Mouse (Mus musculus) frontal cortex, postnatal 14 days (tissue): ENCODE data around the gene Cipc.

Experiments
- DNase-seq, 2 experiments: peaks; one replicate each; pipeline ENCODE4 v3.0.0; 2022; ENCODE audit warnings: low spot score in 2 of 2

The Cipc gene

DNA sequence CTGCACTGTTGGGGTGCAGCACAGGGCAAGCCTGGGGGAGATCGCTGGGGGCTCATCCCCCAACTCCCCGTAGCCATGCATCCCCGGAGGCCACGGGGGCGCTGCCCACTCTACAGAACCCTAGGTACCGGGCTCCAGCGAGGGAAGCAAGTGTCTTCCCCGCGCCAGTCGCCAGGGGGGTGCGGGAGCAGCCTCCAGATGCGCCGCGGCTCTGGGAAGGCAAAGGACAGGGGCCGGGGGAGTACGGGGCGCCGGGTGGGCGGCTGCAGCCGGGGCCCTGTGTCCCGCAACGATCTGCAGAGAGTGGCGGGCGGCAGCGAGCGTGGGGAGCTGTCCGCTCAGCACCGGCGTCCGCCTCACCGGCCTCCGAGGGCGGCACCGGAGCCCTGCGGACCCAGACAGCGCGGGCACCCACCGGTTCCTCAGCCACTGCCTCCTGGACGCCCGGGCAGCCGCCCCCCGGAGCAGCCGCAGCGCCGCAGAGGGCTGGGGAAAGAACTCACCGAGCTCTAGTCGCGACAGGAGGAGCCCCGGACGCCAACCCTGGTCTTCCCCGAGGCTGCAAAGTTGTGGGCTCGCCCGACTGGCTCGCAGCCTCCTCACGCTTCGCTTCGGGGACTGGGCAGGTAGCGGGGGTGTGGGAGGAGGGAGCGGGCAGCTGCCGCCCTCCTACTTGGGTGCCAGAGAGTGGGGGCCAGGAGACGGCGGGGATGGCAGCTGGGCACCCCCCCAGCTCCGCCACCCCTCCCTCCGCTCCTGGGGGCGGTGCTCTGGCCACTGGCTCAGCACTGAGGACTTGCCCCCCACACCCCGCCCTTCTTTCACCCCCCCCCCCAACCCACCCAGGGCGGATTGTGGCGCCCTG is 43.3 kb downstream of the Cipc start, which contains the start of gene Zdhhc22:
Gene Zdhhc22, minus strand, starts transcription at position 541 of the 865 bp plus-strand sequence.
- DNase-seq, result no peak

DNA sequence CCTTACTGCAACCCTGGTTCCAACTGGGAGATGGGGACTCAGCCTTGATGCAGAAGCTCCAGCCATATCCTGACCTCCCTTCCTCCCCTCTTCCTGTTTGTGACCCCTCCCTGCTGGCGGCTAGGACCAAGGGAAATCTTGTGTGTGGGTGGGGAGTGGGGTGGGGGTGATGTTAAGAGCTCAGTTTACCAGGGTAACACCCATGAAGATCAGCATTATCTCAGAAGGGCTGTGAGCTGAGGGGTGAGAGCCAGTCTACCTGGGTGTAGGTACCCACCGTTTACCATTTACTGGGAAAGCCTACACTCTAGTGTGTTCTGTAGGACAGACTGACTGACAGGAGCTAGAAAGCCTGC is 43.9 kb downstream of the Cipc start:
- no peak for DNase-seq

DNA sequence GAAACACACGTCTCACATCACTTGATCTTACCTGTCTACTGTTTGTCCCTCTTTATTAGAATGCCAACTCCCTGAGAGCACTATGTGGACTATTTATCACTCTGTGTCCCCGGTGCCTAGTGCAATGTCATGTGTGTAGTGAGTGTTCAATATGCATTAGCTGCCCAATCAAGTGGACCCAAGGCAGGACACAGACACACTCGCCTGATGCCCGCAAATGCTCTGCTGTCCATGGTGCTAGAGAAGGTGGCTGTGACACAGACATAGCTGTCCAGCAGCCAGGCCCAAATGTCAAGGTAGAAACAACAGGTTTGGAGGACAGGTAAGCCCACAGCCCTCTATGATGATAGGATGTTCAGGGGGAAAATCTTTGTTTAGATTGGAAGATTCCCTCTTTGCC is 47.3 kb downstream of the Cipc start:
- no peak for DNase-seq

DNA sequence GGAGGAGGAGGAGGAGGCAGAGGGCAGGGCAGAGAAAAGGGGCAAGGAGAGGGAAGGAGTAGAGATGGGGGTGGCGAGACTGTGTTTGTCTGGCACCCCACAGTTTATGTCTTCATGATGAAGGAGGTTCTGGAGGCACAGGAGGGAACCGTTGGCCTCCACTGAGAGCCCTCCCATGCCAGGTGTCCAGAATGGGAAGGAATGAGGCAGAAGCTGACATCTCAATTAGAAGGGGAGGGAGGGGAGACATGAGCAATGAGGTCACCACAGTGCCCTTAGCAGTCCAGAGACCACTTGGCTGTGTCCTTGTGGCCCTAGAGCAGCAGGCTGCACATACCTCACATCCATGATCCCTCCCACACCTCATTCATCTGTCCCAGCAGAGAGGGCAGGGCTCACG is 47.9 kb downstream of the Cipc start:
- DNase-seq, result no peak

DNA sequence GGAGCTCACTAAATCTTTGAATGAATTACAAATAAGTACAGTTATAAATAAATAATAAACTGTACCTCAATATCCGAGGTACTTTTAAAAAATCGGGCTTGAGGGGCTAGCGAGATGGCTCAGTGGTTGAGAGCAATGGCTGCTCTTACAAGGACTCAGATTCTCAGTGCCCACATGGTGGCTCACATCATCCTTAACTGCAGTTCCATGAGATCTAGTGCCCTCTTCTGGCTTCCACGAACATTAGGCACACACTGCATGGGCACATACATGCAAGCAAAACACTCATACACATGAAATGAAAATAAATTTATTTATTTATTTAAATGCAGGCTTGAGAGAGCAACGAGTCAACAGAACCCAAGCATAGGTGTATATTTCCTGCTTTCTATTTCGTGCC is 49.1 kb downstream of the Cipc start:
- DNase-seq, result no peak

DNA sequence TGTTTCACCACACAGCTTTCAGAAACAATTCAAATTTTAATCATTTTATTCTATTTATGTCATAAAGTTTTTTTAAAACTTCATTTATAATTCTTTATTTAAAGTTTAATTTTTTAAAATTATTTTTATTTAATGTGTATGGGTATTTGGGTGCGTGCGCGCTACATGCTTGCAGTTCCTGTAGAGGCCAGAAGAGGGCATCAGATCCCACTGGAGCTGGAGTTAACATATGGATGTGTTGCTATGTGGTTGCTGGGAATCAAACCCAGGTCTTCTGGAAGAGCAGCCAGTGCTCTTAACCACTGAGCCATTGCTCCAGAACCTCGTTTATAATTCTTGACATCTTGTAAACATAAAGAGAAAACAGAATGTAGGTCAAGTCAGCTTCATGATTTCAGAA is 51.9 kb downstream of the Cipc start:
- no peak for DNase-seq

DNA sequence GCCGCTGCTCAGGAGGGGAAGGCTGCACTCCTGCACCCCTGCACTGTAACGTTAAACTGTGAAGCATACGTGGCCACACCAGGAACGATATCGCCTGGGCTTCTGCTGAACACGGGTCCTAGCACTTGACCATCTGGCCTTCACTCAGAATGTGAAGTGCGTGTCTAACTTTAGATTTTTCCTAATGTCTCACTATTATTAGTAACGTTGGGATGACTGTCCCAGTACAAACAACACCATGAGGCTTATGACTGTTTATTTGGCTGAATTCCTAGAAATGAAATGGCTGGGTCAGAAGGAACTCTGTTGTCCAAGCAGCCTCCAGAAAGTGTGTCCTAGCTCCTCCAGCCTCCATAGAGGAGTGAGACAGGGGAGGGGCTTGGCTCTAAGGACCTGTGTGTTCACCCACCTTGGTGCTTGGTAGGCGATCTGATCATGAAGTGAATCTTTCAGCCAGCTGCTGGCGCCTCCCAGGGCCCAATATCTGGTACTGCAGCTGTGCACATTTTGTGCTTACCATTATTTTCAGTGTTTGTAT is 52.5 kb downstream of the Cipc start:
- no peak for DNase-seq

DNA sequence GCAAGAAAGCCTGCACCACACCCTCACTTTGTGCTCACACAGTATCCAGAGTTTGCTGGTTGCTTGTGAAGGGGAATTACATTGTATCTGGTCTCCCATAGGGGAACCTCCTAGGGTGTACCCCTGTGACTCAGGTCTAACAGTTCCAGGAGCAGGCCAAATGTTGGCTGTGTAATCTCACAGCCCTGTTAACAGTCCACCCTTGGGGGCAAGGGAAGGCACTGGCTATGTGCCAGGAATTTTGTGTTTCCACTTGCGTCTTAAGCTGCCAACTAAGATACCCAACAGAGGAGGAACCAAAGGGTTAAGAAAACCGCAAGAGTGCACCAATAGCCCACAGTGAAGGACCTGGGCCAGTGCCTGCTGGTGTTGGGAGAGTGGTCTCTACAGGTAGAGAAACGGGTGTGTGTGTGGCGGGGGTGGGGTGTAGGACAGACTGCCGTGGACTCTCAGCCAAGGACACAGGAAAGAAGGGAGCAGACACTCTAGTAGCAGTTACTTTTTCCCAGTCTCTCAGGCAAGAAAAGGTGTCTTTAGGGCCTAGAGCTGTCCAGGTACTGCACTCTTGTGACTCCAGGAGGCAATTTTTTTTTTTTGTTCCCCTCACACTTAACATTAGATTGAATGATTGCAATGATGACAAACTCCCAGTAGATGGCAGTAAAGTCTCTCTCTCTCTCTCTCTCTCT is 53.5 kb downstream of the Cipc start:
- DNase-seq, result no peak

DNA sequence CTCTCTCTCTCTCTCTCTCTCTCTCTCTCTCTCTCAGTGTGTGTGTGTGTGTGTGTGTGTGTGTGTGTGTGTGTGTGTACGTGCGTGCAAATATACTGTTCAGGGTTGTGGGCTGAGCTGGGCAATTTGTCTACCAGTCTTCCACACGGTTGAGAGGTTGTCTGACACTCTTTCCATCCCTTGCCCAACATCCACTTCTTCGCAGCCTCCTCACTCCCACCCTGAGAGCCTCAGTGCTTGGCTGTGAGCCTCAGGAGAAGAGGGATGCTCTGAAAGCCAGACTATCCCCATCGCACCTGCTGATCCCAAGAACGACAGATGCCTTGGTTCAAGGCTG is 54.0 kb downstream of the Cipc start:
- DNase-seq, result no peak

DNA sequence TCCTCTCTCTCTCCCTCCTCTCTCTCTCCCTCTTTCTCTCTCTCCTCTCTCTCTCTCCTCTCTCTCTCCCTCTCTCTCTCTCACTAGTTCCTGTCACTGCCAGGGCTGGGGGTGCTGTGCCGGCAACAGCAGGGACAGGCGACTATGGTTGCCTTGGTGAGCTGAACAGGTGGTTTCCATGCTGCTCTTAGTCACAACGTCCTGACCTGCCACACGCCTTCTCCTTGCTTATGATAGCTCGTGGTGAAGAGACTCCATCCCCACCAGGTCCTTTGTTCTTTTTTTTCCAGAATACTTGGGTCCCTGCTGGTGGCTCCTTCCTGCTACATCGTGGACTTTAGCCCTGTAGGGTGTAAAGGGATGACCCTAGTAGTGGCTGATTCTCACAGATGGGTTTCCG is 55.4 kb downstream of the Cipc start:
- no peak for DNase-seq

DNA sequence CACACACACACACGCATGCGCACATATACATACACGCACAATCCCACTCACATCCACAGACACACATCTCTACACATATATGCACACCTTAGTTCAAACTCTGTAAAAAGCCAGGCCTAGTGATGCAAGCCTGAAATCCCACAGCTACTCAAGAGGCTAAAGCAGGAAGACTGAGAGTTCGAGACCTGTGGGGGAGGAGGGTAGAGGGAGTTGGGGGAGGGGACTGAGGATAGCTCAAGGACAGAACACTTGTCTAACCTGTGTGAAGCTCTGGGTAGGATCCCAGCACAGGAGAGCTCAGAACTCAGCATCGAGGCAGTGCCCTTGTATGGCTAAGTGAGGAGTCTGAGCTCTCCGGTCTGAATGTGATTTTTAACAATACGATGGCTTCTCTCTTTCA is 56.0 kb downstream of the Cipc start:
- no peak for DNase-seq

DNA sequence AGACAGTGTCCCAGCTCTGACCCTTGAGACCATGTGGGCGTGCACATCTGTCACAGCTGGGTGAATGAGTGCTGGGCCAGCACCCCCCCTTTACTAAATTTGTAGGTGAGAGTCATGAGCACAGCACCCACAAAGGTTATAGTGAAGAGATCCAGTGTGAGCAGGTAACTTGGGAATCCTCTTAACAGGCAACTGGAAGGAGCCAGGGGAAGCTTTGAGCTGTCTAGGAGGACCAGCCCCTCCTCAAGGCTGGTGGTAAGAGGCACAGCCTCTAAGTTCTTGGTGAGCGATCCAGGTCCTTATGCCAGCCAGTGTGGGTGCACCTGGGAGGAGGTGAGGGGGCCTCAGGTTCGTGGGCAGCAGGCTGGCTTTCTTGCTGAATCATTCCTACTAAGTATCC is 56.8 kb downstream of the Cipc start:
- no peak for DNase-seq

DNA sequence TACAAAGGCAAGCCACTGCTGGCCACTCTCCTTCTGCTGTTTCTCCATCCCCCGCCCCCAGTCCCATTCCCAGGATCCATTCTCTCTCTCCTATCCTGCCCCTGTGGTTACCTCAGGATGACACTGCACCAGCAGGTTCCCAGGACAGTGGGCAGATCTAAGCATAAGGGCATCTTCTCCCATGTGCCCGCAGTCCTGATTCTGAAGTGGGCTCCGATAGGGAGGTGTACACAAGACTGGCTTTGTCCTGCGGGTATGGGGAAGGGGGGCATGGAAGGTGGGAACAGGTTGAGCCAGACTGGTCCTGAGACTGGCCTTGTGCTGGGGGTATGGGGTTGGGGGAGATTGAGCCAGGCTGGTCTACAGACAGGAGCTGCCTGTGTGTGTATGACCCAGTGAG is 57.8 kb downstream of the Cipc start:
- no peak for DNase-seq
